Mouse (Mus musculus): Measurements from ENCODE around the gene Crmp1. TPM values are rescaled to one million over a fixed set of nuclear protein-coding genes. Genes with fewer than 3 reads are reported as not detected.

The Crmp1 gene
- polyA plus RNA-seq, 1 experiment from 2014 or later: 352 TPM

DNA sequence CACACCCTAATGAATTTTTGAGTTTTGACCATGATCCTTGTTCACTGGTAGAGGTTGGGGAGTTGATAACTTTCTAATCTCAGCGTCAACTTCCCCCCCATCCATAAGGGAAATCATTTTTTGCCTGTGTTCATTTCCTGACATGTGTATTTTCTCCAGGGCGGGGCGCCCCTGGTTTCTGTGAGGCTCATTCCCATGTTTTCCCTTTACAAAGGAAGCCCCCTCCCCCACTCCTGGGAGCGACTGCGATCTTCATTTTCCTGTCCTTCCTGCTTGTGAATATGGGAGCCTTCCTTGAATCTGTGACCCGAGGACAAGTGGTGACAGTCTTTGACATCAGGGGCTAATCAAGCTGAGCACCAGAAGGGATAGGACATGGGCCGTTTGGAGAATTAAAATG is 15.1 kb downstream of the Crmp1 start:
- Histone ChIP-seq H3K4me1 (peaks cover 43% of the 10 kb centered on the region), H3K9me3 (no peaks in the 10 kb centered on the region), H3K36me3 (replicated peaks) (peaks cover 20% of the 10 kb centered on the region), H3K27ac (no peak overlapping the region), H3K4me3 (replicated peaks) (no peak overlapping the region), H3K27me3 (no peaks in the 10 kb centered on the region), H3K4me2 (no peak overlapping the region), H3K9ac (no peak overlapping the region)
- 67% methylated on average over 7 of the region's 7 CpGs for WGBS
- ATAC-seq (ENCODE audit: low FRiP score): no peak

DNA sequence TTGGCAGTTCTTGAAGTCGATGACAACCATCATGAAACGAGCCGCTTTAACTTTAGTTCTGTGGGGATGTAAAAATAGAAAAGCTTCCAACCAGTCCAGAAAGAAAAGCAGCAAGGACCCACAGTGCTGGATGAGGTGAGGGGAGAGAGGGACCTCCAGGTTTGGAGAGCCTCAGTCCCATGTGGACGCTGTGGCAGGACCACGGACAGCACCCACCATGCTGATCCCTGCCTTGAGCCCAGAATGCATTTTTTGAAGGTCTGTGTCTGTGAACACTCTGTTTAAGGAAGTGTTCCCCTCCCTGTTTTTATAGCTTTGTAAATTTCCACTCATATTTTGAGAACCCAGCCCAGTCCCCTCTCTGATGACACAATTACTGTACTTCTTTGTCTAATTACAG is 15.5 kb downstream of the Crmp1 start:
- Histone ChIP-seq H3K4me2 (no peak overlapping the region), H3K4me1 (peaks cover 43% of the 10 kb centered on the region), H3K36me3 (replicated peaks) (peaks cover 16% of the 10 kb centered on the region), H3K27me3 (no peaks in the 10 kb centered on the region), H3K4me3 (replicated peaks) (no peak overlapping the region), H3K9ac (no peak overlapping the region), H3K27ac (0 out of 2 replicates have a peak overlapping the region, but pooled peaks have one; percentile 19), H3K9me3 (no peaks in the 10 kb centered on the region)
- no peak for ATAC-seq (ENCODE audit: low FRiP score)
- 54% methylated on average over 5 of the region's 5 CpGs for WGBS

DNA sequence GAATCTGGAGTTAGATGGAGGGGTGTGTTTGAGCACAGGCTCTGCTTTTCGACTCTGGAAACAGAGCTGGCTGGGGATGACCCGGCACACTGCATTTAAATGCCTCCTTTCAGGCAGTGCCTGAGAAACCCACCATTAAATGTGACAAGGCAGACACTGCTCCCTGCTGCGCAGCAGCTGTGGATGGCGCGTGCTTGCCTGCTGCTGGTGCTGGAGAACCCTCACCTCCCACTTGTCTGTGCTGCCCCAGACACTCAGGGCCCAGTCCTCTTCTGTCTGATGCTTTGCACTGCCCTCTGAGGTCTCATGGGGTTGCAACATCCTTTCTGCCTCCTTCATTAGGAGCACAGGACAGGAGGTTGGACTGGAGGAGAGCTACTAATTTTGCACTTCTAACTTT is 20.0 kb downstream of the Crmp1 start:
- Histone ChIP-seq H3K9ac (0 out of 2 replicates have a peak overlapping the region, but pooled peaks have one; percentile 4), H3K36me3 (replicated peaks) (peaks cover 17% of the 10 kb centered on the region), H3K9me3 (no peaks in the 10 kb centered on the region), H3K4me2 (no peak overlapping the region), H3K4me1 (peaks cover 24% of the 10 kb centered on the region), H3K27ac (peak overlapping the region; percentile 26; the same call in 1 of the 2 replicates), H3K4me3 (replicated peaks) (no peak overlapping the region), H3K27me3 (no peaks in the 10 kb centered on the region)
- 72% methylated on average over 5 of the region's 5 CpGs for WGBS
- peak; percentile 71 for ATAC-seq (ENCODE audit: low FRiP score)

DNA sequence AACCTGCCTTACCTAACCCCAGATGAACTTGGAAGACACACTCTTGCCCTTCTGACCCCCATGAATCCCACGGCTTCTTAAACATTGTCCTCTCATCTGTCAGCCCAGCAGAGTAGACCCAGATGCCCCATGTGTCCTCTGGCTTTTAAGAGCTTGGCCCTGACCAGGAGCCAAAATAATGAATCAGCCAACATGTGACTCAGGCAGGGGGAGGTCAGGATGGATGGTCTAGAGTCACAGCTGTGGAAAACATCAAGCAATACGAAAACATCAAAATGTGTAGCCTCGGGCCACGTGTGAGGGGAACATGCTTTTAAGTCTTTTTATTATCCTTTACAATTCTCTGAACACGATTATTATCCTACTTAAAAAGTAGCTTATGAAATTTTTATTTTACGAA is 22.1 kb downstream of the Crmp1 start:
- no peaks in the 10 kb centered on the region for H3K9me3 ChIP-seq
- peaks cover 15% of the 10 kb centered on the region for H3K4me1 ChIP-seq
- peaks cover 36% of the 10 kb centered on the region for H3K36me3 ChIP-seq (replicated peaks)
- no peak overlapping the region for H3K4me3 ChIP-seq (replicated peaks)
- H3K4me2 ChIP-seq: no peak overlapping the region
- H3K9ac ChIP-seq: no peak overlapping the region
- 87% methylated on average over 6 of the region's 6 CpGs for WGBS
- no peaks in the 10 kb centered on the region for H3K27me3 ChIP-seq
- H3K27ac ChIP-seq: no peak overlapping the region
- ATAC-seq (ENCODE audit: low FRiP score): no peak

DNA sequence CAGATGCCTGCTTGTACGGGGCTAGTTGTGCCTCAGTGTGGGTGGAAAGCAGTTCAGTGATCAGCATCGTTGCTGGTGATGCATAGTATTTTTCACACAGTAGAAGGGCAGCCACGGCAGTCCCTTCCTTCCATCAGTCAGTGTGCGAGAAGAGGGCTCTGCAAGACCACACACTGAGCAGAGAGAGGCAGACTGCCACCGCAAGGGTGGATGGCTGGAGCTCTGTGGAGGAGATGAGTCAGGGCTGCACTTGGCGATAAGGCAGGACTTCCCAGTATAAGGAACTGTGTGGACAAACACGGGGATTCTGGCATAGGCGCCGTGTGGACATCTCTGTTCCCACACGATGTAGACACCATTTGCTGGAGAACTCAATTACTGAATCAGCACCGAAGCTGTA is 39.3 kb downstream of the Crmp1 start:
- H3K27me3 ChIP-seq: no peaks in the 10 kb centered on the region
- H3K27ac ChIP-seq: no peak overlapping the region
- no peak overlapping the region for H3K9ac ChIP-seq
- no peak overlapping the region for H3K4me3 ChIP-seq (replicated peaks)
- no peaks in the 10 kb centered on the region for H3K9me3 ChIP-seq
- H3K4me1 ChIP-seq: no peaks in the 10 kb centered on the region
- H3K4me2 ChIP-seq: no peak overlapping the region
- no peak for ATAC-seq (ENCODE audit: low FRiP score)
- peaks cover 93% of the 10 kb centered on the region for H3K36me3 ChIP-seq (replicated peaks)
- WGBS: 93% methylated on average over 11 of the region's 11 CpGs

DNA sequence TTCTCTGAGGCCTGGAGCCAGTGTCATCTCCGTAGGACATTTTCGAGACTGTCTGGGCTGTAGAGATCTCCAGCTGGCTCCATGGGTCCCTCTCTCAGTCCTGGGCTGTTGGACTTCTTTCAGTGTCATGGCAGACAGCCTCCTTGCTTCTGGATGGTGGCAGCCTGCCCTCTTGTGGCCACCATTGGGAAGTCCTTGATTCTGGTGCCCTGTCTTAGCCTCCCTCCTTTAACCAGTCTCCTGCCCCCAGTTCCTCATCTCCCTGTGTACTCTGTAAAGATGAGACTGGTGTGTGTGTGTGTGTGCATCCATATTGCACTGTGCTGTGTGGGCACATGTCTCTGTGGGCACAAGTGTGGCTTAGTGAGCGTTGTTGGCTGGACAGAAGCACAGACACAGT is 46.6 kb downstream of the Crmp1 start:
- WGBS: 75% methylated on average over 3 of the region's 3 CpGs
- Histone ChIP-seq H3K9me3 (no peaks in the 10 kb centered on the region), H3K27ac (no peak overlapping the region)

DNA sequence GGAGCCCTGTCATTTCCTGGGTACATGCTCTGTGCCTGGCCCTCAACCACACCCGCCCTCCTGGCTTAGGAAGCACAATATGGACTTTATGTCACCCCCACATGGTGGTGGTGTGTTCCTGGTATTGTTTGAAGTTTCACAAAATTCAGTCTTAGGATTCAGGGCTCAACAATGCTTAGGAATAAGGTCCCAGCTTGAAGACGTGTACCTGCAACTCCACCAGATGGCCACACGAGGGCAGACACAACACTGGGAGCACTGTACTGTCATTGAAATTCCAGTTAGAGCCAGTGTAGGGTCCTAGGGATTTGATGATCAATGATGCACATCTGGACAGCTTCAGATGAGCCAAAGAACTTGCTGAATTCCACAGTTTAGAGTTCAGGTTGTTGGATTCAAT is 47.5 kb downstream of the Crmp1 start:
- peak; percentile 27; the same call in 1 of the 2 replicates for ATAC-seq (ENCODE audit: low FRiP score)
- H3K9me3 ChIP-seq: no peaks in the 10 kb centered on the region
- peaks cover 75% of the 10 kb centered on the region for H3K36me3 ChIP-seq (replicated peaks)
- no peak overlapping the region for H3K9ac ChIP-seq
- H3K27me3 ChIP-seq: no peaks in the 10 kb centered on the region
- H3K4me3 ChIP-seq (replicated peaks): no peak overlapping the region
- 24% methylated on average over 3 of the region's 3 CpGs for WGBS
- H3K4me1 ChIP-seq: no peaks in the 10 kb centered on the region
- no peak overlapping the region for H3K4me2 ChIP-seq
- H3K27ac ChIP-seq: no peak overlapping the region

More for the DNA sequence above, 46.6 kb downstream of the Crmp1 start:
- H3K27me3 ChIP-seq: no peaks in the 10 kb centered on the region
- no peak overlapping the region for H3K4me3 ChIP-seq (replicated peaks)
- peaks cover 83% of the 10 kb centered on the region for H3K36me3 ChIP-seq (replicated peaks)
- H3K4me2 ChIP-seq: no peak overlapping the region
- ATAC-seq (ENCODE audit: low FRiP score): no peak; the same call in 1 of the 2 replicates
- no peak overlapping the region for H3K9ac ChIP-seq
- no peaks in the 10 kb centered on the region for H3K4me1 ChIP-seq

DNA sequence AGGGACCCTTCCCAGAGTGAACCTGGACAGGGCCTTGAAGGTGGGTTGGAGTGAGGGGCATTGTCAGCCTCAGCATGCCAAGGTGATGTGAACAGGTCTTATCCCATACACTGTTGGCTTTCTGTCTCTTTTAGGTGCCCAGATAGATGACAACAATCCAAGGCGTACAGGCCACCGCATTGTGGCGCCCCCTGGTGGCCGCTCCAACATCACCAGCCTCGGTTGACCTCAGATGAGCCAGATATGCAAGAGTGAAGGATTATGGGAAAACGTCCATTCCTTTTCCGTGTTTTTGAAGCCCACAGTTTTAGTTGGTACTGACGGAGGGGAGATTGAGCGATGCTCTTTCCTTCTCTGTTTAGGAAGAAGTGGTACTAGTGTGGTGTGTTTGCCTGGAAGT is 49.2 kb downstream of the Crmp1 start:
- ATAC-seq (ENCODE audit: low FRiP score): no peak
- Histone ChIP-seq H3K9me3 (no peaks in the 10 kb centered on the region), H3K4me1 (no peaks in the 10 kb centered on the region), H3K4me3 (replicated peaks) (no peak overlapping the region), H3K27me3 (no peaks in the 10 kb centered on the region), H3K36me3 (replicated peaks) (peaks cover 62% of the 10 kb centered on the region), H3K9ac (no peak overlapping the region), H3K27ac (no peak overlapping the region), H3K4me2 (no peak overlapping the region)
- WGBS: 72% methylated on average over 9 of the region's 9 CpGs

DNA sequence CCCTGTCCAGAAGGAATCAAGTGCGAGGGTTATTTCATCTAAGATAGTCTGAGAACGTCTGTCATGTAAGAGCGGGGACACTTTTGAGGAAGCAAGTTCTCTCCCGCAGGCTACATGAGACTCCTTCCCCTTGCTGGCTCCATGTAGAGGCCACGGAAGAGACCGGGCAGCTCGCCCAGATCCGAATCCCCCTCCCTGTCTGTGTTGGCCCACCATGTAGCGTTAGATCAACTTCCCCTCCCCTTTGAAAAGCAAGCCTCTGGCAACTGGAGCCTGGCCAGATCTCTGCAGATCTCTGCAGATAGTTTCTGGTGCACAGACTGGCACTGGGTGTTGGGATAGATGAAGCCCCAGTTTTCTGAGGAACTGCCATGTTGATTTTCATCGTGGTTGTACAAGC is 55.0 kb downstream of the Crmp1 start:
- no peak overlapping the region for H3K4me3 ChIP-seq (replicated peaks)
- H3K4me2 ChIP-seq: no peak overlapping the region
- H3K27ac ChIP-seq: no peak overlapping the region
- 84% methylated on average over 10 of the region's 10 CpGs for WGBS
- H3K27me3 ChIP-seq: no peaks in the 10 kb centered on the region
- H3K9me3 ChIP-seq: no peaks in the 10 kb centered on the region
- no peak overlapping the region for H3K9ac ChIP-seq
- H3K36me3 ChIP-seq (replicated peaks): peaks cover 31% of the 10 kb centered on the region
- ATAC-seq (ENCODE audit: low FRiP score): no peak
- H3K4me1 ChIP-seq: no peaks in the 10 kb centered on the region

DNA sequence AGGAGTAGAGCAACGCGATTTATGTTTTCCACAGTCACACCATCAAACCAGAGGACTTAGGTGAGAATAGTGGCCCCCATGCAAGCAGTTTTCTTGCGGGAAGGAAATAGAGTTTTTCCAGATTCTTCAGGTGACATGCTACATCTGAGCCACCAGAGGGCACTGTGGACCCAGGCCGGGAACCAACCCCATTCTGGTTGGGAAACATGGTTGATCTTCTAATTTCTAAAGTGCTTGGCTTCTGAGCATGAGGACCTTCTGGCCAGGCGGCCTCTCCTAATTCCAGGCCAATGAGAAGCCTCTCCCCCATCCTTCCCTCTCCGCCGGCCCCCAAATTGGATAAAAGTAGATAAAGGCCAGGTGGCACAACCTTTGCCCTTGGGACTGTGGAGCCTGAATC is 56.6 kb downstream of the Crmp1 start:
- H3K27ac ChIP-seq: no peak overlapping the region
- H3K36me3 ChIP-seq (replicated peaks): peaks cover 26% of the 10 kb centered on the region
- H3K4me1 ChIP-seq: no peaks in the 10 kb centered on the region
- H3K4me3 ChIP-seq (replicated peaks): no peak overlapping the region
- 25% methylated on average over 7 of the region's 7 CpGs for WGBS
- H3K9ac ChIP-seq: no peak overlapping the region
- H3K27me3 ChIP-seq: no peaks in the 10 kb centered on the region
- H3K9me3 ChIP-seq: no peaks in the 10 kb centered on the region
- peak; percentile 41; the same call in 1 of the 2 replicates for ATAC-seq (ENCODE audit: low FRiP score)
- H3K4me2 ChIP-seq: no peak overlapping the region

DNA sequence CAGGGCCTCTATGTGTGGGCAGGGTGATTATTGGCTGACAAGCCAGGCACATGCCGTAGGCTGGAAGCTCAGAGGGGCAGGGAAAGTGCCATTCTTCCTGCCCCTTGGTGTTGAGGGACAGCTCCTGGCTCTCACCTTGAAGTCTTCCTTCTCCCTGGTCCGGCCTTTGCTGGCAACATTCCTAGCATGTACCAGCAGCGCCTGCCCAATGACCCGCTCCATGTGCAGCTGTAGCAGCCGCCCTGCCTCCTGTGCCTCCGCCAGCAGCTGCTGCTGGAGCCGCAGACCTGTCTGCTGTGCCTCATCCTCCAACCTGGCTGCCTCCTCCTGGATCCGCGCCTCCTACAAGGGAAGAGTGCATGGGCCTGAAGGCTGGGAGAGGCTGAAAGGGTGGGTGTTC is 68.3 kb downstream of the Crmp1 start:
- Histone ChIP-seq H3K4me2 (no peak overlapping the region), H3K36me3 (replicated peaks) (peaks cover 72% of the 10 kb centered on the region), H3K4me1 (no peaks in the 10 kb centered on the region), H3K4me3 (replicated peaks) (no peak overlapping the region), H3K27ac (no peak overlapping the region), H3K9ac (no peak overlapping the region), H3K27me3 (no peaks in the 10 kb centered on the region), H3K9me3 (peaks cover under 1% of the 10 kb centered on the region; the same call in 1 of the 2 replicates)
- 95% methylated on average over 9 of the region's 9 CpGs for WGBS
- ATAC-seq (ENCODE audit: low FRiP score): no peak

DNA sequence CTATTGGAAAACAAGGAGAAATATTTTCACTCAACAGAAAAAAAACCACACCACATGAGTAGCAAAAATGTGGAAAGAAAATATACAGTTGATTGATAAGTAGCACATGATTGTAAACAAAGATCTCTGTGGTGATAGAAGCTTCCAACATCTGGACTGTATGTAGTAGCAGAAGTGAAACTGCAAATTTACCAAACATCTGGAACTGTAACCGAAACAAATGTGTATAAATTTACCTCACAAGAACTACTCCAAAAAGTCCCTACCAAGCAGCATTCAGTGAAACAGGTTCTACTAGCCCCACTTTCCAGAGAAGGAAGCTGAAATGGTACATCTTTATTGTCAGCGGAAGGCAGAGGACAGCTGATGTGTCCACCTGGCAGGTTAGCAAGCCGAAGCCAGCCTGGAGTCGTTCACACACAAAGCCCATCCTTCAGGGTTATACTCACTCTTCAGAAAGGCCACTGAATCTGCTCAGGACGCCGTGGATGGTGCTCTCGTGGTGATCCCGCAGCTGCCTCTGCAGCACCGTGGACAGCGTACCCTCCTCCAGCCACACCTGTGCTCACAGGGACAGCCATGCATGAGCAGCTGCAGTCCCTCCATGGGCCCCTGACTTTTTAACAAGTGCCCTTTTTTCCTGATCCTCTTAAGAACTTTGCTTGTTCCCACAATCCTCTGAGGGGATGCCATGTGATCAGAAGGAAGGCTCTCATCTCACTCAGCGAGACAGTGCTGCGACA is 71.4 kb downstream of the Crmp1 start:
- Histone ChIP-seq H3K9me3 (peaks cover 13% of the 10 kb centered on the region; the same call in 1 of the 2 replicates), H3K36me3 (replicated peaks) (peaks cover 77% of the 10 kb centered on the region), H3K27ac (no peak overlapping the region), H3K27me3 (no peaks in the 10 kb centered on the region), H3K4me3 (replicated peaks) (no peak overlapping the region), H3K9ac (no peak overlapping the region), H3K4me1 (no peaks in the 10 kb centered on the region), H3K4me2 (no peak overlapping the region)
- WGBS: 93% methylated on average over 12 of the region's 12 CpGs
- ATAC-seq (ENCODE audit: low FRiP score): no peak

DNA sequence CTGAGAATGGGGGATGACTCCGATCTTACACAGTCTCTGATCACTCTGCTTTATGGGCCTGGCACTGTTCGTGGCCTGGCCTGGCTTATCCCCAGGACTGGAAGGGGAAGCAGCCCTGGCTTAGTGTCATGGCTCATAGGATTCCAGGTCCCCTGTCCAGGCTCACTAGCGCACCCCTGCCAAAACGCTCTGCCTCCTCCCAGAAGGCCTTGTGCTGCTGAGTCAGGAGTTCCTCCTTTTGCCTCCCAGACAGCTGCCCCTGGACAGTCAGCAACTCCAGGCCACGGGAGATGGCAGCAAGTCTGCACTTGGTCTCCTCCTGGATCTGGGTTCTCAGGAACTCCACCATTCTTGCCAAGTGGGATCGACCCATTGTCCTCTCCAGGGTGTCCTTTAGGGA is 77.0 kb downstream of the Crmp1 start:
- no peak overlapping the region for H3K27ac ChIP-seq
- 92% methylated on average over 6 of the region's 6 CpGs for WGBS
- ATAC-seq (ENCODE audit: low FRiP score): no peak
- H3K9ac ChIP-seq: no peak overlapping the region
- no peaks in the 10 kb centered on the region for H3K27me3 ChIP-seq
- peaks cover 89% of the 10 kb centered on the region for H3K36me3 ChIP-seq (replicated peaks)
- no peak overlapping the region for H3K4me2 ChIP-seq
- H3K4me3 ChIP-seq (replicated peaks): no peak overlapping the region
- H3K9me3 ChIP-seq: peaks cover 13% of the 10 kb centered on the region; the same call in 1 of the 2 replicates
- H3K4me1 ChIP-seq: no peaks in the 10 kb centered on the region
